Mouse (Mus musculus): ENCODE data around the gene Plekhm3.

- TF ChIP-seq CTCF (IDR thresholded peaks at IDR 0.05; ENCODE audit: insufficient read depth, low read length) = no peak
- no peak for TF ChIP-seq POLR2A (IDR thresholded peaks at IDR 0.05; ENCODE audit: borderline replicate concordance, extremely low read depth, low read depth, low read length)
Measured at GRCm38 (mm10) chr1:64924283-64924682, 32.3 kb downstream of the Plekhm3 start.

Data from lung, adult 2 months (tissue).